Comparison of ENCODE assay signal across 8 mouse cellular contexts in genomic region chr9:65675461-65676357, GRCm38 (mm10). TPM values are rescaled to one million over a fixed set of nuclear protein-coding genes. Genes with fewer than 3 reads are reported as not detected.
DNase-seq lines count a peak whose midpoint lies in the region; ATAC-seq and TF ChIP-seq lines count a peak whose summit lies in the region.

No protein-coding gene starts in this region.

- peak overlapping the region; percentile 74 for H3K4me3 ChIP-seq in liver, adult 2 months (ENCODE audit: insufficient read depth, low read depth, low read length)
- peak overlapping the region; percentile 67 for H3K4me3 ChIP-seq in embryonic facial prominence, embryonic 13.5 days
- peak overlapping the region; percentile 77 for H3K4me3 ChIP-seq in kidney, postnatal 0 days (replicated peaks; ENCODE audit: low read depth, low read length)
- H3K4me3 ChIP-seq in midbrain, embryonic 10.5 days: peak overlapping the region; percentile 84

- TF ChIP-seq POLR2A in liver, adult 2 months (IDR thresholded peaks at IDR 0.05; ENCODE audit: extremely low read depth, insufficient read depth, low read length): no peak

- peak; percentile 35 for DNase-seq in liver, adult 2 months (ENCODE audit: extremely low read depth, low read depth, low spot score)
- DNase-seq in liver: no peak
- DNase-seq in kidney, postnatal 0 days (ENCODE audit: low spot score): no peak
- no peak for DNase-seq in midbrain, embryonic 10.5 days (ENCODE audit: low spot score)
- DNase-seq in layer of hippocampus, adult 8-10 months (ENCODE audit: low spot score in 2 of 2): no peak
- DNase-seq in thymus, postnatal 25 days: no peak
- no peak for DNase-seq in layer of hippocampus, postnatal 36 days

- peaks cover 11% of the 10 kb centered on the region; the same call in 1 of the 2 replicates for H3K79me2 ChIP-seq in liver, adult 2 months (ENCODE audit: control insufficient read depth, insufficient read depth, low read length)

- H3K9me3 ChIP-seq in embryonic facial prominence, embryonic 13.5 days: no peaks in the 10 kb centered on the region
- H3K9me3 ChIP-seq in kidney, postnatal 0 days (replicated peaks; ENCODE audit: low read length): no peaks in the 10 kb centered on the region
- no peaks in the 10 kb centered on the region for H3K9me3 ChIP-seq in midbrain, embryonic 10.5 days (replicated peaks)

- WGBS in liver, adult 2 months: 33% methylated on average over 8 of the region's 8 CpGs
- WGBS in embryonic facial prominence, embryonic 13.5 days: 54% methylated on average over 8 of the region's 8 CpGs
- 53% methylated on average over 8 of the region's 8 CpGs for WGBS in kidney, postnatal 0 days
- 58% methylated on average over 8 of the region's 8 CpGs for WGBS in midbrain, embryonic 10.5 days

- no peaks in the 10 kb centered on the region for H3K36me3 ChIP-seq in liver, adult 2 months (ENCODE audit: control insufficient read depth, insufficient read depth, low read length)
- no peaks in the 10 kb centered on the region for H3K36me3 ChIP-seq in embryonic facial prominence, embryonic 13.5 days
- no peaks in the 10 kb centered on the region for H3K36me3 ChIP-seq in kidney, postnatal 0 days (ENCODE audit: insufficient read depth, low read length)
- 0 out of 2 replicates have a peak, but pooled peaks cover 3% of the 10 kb centered on the region for H3K36me3 ChIP-seq in midbrain, embryonic 10.5 days

- peaks cover 31% of the 10 kb centered on the region for H3K4me1 ChIP-seq in liver, adult 2 months (ENCODE audit: control insufficient read depth, insufficient read depth, low read length)
- H3K4me1 ChIP-seq in embryonic facial prominence, embryonic 13.5 days: peaks cover 46% of the 10 kb centered on the region
- H3K4me1 ChIP-seq in kidney, postnatal 0 days (replicated peaks; ENCODE audit: insufficient read depth, low read length): peaks cover 28% of the 10 kb centered on the region
- peaks cover 54% of the 10 kb centered on the region for H3K4me1 ChIP-seq in midbrain, embryonic 10.5 days

- H3K27ac ChIP-seq in liver, adult 2 months (replicated peaks; ENCODE audit: insufficient read depth, low read depth, low read length): peak overlapping the region; percentile 42
- peak overlapping the region; percentile 55 for H3K27ac ChIP-seq in embryonic facial prominence, embryonic 13.5 days
- H3K27ac ChIP-seq in kidney, postnatal 0 days: peak overlapping the region; percentile 60
- peak overlapping the region; percentile 93 for H3K27ac ChIP-seq in midbrain, embryonic 10.5 days (replicated peaks)

- TF ChIP-seq CTCF in liver, adult 2 months (IDR thresholded peaks at IDR 0.05; ENCODE audit: low read depth, low read length): no peak
- no peak for TF ChIP-seq CTCF in kidney, postnatal 0 days (IDR thresholded peaks at IDR 0.05; ENCODE audit: low read depth)

- H3K27me3 ChIP-seq in liver, adult 2 months (ENCODE audit: control insufficient read depth, insufficient read depth, low read length): no peaks in the 10 kb centered on the region
- H3K27me3 ChIP-seq in embryonic facial prominence, embryonic 13.5 days: no peaks in the 10 kb centered on the region
- no peaks in the 10 kb centered on the region for H3K27me3 ChIP-seq in kidney, postnatal 0 days (ENCODE audit: insufficient read depth, low read length)
- H3K27me3 ChIP-seq in midbrain, embryonic 10.5 days (ENCODE audit: low read depth, poor library complexity, severe bottlenecking): no peaks in the 10 kb centered on the region

- H3K4me2 ChIP-seq in embryonic facial prominence, embryonic 13.5 days: peak overlapping the region; percentile 91
- H3K4me2 ChIP-seq in kidney, postnatal 0 days (ENCODE audit: low read length): peak overlapping the region; percentile 90

- no peak for ATAC-seq in embryonic facial prominence, embryonic 13.5 days (ENCODE audit: insufficient number of reproducible peaks, insufficient read depth, low FRiP score, low TSS enrichment, low read depth)
- ATAC-seq in kidney, postnatal 0 days (replicated peaks; ENCODE audit: low FRiP score, low read depth): peak; percentile 4; the same call in 1 of the 2 replicates

- H3K9ac ChIP-seq in liver, adult 2 months (ENCODE audit: low read depth, low read length): 0 out of 2 replicates have a peak overlapping the region, but pooled peaks have one; percentile 5
- H3K9ac ChIP-seq in embryonic facial prominence, embryonic 13.5 days: peak overlapping the region; percentile 84
- no peak overlapping the region; the same call in 1 of the 2 replicates for H3K9ac ChIP-seq in kidney, postnatal 0 days (ENCODE audit: low read depth, low read length)

RNA-seq across cellular contexts. Expression of gene Oaz2, which starts 7.9 kb away (rescaled TPM):
- total RNA-seq in liver, adult 2 months (2014; rRNA removed): 14.7 and 20.6 TPM in 2 replicates
- 27.5 and 29.6 TPM in 2 replicates for polyA plus RNA-seq in liver, adult 2 months (2012; rRNA removed)
- 295 and 315 TPM in 2 replicates for polyA plus RNA-seq in embryonic facial prominence, embryonic 13.5 days (2015; fragmentation: Nextera tagmentation; extraction: Ambion mirVana)
- 299 and 305 TPM in 2 replicates for polyA plus RNA-seq in kidney, postnatal 0 days (2015; fragmentation: Nextera tagmentation; extraction: Ambion mirVana)
- polyA plus RNA-seq in midbrain, embryonic 10.5 days (2016; fragmentation: Nextera tagmentation; extraction: Ambion mirVana): 234 and 269 TPM in 2 replicates
- total RNA-seq in layer of hippocampus, adult 8-10 months (2022): 100 to 1,000 TPM; 188 to 226 (median 208) TPM
- total RNA-seq in layer of hippocampus, postnatal 36 days (2021): 100 to 1,000 TPM; 189 to 220 TPM

RNA-seq across cellular contexts. Expression of gene Rbpms2, which starts 46.3 kb away (rescaled TPM):
- 9.8 and 13.2 TPM in 2 replicates for total RNA-seq in liver, adult 2 months (2014; rRNA removed)
- 110 and 121 TPM in 2 replicates for polyA plus RNA-seq in liver, adult 2 months (2012; rRNA removed)
- polyA plus RNA-seq in embryonic facial prominence, embryonic 13.5 days (2015; fragmentation: Nextera tagmentation; extraction: Ambion mirVana): 10.5 and 11.9 TPM in 2 replicates
- 38.6 and 39.2 TPM in 2 replicates for polyA plus RNA-seq in kidney, postnatal 0 days (2015; fragmentation: Nextera tagmentation; extraction: Ambion mirVana)
- polyA plus RNA-seq in midbrain, embryonic 10.5 days (2016; fragmentation: Nextera tagmentation; extraction: Ambion mirVana): 33.2 and 39.4 TPM in 2 replicates
- 1 to 10 TPM; 3.7 to 5.4 (median 4.6) TPM for total RNA-seq in layer of hippocampus, adult 8-10 months (2022)
- total RNA-seq in layer of hippocampus, postnatal 36 days (2021): 1 to 10 TPM; 3.2 to 4.0 TPM

Comparison
In these comparisons a context has a peak if more than half of its experiments do, and no peak if none do; other contexts are left out.
1. H3K27ac ChIP-seq: peak in every context shown above with its lines; median percentile 93 in midbrain, embryonic 10.5 days; 60 in kidney, postnatal 0 days; 55 in embryonic facial prominence, embryonic 13.5 days; 42 in liver, adult 2 months.